Comparison of ENCODE assay signal across 26 mouse cellular contexts in the genomic region with DNA sequence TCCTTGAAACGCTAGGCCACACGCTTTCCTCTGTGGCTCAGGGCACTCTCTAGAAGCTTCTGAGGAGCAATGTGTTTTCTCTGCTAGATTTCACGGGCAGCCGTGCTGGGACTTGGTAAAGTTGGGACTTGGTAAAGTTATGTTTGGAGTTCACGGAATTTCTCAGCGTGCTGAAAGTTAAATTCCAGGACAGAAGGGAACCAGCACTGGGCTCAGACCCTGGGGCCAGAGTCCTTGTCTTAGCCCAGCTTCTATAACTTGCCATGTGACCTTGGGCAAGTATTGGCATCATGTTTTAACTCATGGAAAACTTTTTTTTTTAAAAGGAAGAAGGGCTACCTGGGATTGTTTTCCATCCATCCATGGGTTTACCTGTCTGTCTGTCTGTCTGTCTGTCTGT.
DNase-seq lines count a peak whose midpoint lies in the region; ATAC-seq lines count a peak whose summit lies in the region.
"Had no signal": no experiment of that assay in that cellular context is flagged by ENCODE, and none has a peak within 500 bp of the region (broad histone marks: within the 10 kb centered on the region; RNA-seq: fewer than 3 reads in every experiment).

No protein-coding gene starts in this region.

- 0 out of 2 replicates have a peak, but pooled peaks cover 4% of the 10 kb centered on the region for H3K36me3 ChIP-seq in embryonic facial prominence, embryonic 13.5 days
- peaks cover 8% of the 10 kb centered on the region for H3K36me3 ChIP-seq in embryonic facial prominence, embryonic 10.5 days (replicated peaks)
- H3K36me3 ChIP-seq in kidney, embryonic 15.5 days, result no peaks in the 10 kb centered on the region
- H3K36me3 ChIP-seq: embryonic facial prominence, embryonic 15.5 days; heart, embryonic 10.5 days had no signal

- H3K4me2 ChIP-seq in embryonic facial prominence, embryonic 13.5 days, result no peak overlapping the region
- no peak overlapping the region for H3K4me2 ChIP-seq in kidney, embryonic 15.5 days
- H3K4me2 ChIP-seq: embryonic facial prominence, embryonic 15.5 days; heart, embryonic 13.5 days; hindbrain, embryonic 14.5 days had no signal

- no peaks in the 10 kb centered on the region for H3K27me3 ChIP-seq in embryonic facial prominence, embryonic 13.5 days
- no peaks in the 10 kb centered on the region for H3K27me3 ChIP-seq in embryonic facial prominence, embryonic 10.5 days (replicated peaks; ENCODE audit: low read depth, poor library complexity, severe bottlenecking)
- no peaks in the 10 kb centered on the region for H3K27me3 ChIP-seq in kidney, embryonic 15.5 days
- H3K27me3 ChIP-seq: embryonic facial prominence, embryonic 15.5 days; heart, embryonic 13.5 days had no signal

- 0 out of 2 replicates have a peak overlapping the region, but pooled peaks have one; percentile 4 for H3K27ac ChIP-seq in embryonic facial prominence, embryonic 13.5 days
- no peak overlapping the region; the same call in 1 of the 2 replicates for H3K27ac ChIP-seq in embryonic facial prominence, embryonic 10.5 days (replicated peaks)
- no peak overlapping the region for H3K27ac ChIP-seq in kidney, embryonic 15.5 days
- H3K27ac ChIP-seq: embryonic facial prominence, embryonic 15.5 days; heart, adult 2 months; heart, embryonic 10.5 days; heart, embryonic 13.5 days; hindbrain, embryonic 14.5 days; hindbrain, postnatal 0 days had no signal

- no peak overlapping the region for H3K9ac ChIP-seq in embryonic facial prominence, embryonic 13.5 days
- H3K9ac ChIP-seq in kidney, embryonic 15.5 days, result no peak overlapping the region
- H3K9ac ChIP-seq: embryonic facial prominence, embryonic 15.5 days; forebrain, postnatal 0 days; heart, embryonic 13.5 days; hindbrain, embryonic 14.5 days had no signal

- no peak for ATAC-seq in embryonic facial prominence, embryonic 13.5 days (ENCODE audit: insufficient number of reproducible peaks, insufficient read depth, low FRiP score, low TSS enrichment, low read depth)
- no peak for ATAC-seq in kidney, embryonic 15.5 days (replicated peaks; ENCODE audit: low FRiP score)
- ATAC-seq: forebrain, embryonic 14.5 days; forebrain, postnatal 0 days; hindbrain, postnatal 0 days had no signal

- DNase-seq in embryonic facial prominence, embryonic 10.5 days (ENCODE audit: low spot score), result no peak
- DNase-seq in kidney, adult 18-20 months, result peak; percentile 23
- DNase-seq in kidney, postnatal 10 days, result no peak
- DNase-seq in kidney, adult 9 months, result peak; percentile 60
- DNase-seq in kidney, postnatal 25 days, result peak; percentile 24 to 67
- no peak for DNase-seq in cerebellum, adult 9-11 months
- DNase-seq: adrenal gland, postnatal 10 days; adrenal gland, postnatal 36 days; cerebellum, adult 11 months; cerebellum, adult 2 months; cerebellum, postnatal 10 days; cerebellum, postnatal 36 days; embryo, embryonic 11 days; forebrain, postnatal 0 days; gastrocnemius, postnatal 36 days; heart, adult 2 months; heart, postnatal 14 days; heart, postnatal 4 days had no signal

- no peaks in the 10 kb centered on the region for H3K9me3 ChIP-seq in embryonic facial prominence, embryonic 13.5 days
- no peaks in the 10 kb centered on the region for H3K9me3 ChIP-seq in embryonic facial prominence, embryonic 10.5 days
- no peaks in the 10 kb centered on the region for H3K9me3 ChIP-seq in kidney, embryonic 15.5 days (replicated peaks)
- H3K9me3 ChIP-seq: embryonic facial prominence, embryonic 15.5 days; heart, embryonic 10.5 days; heart, embryonic 13.5 days had no signal

- no peak overlapping the region for H3K4me3 ChIP-seq in embryonic facial prominence, embryonic 13.5 days
- H3K4me3 ChIP-seq in embryonic facial prominence, embryonic 10.5 days, result no peak overlapping the region
- H3K4me3 ChIP-seq in kidney, embryonic 15.5 days (replicated peaks), result no peak overlapping the region
- H3K4me3 ChIP-seq: embryonic facial prominence, embryonic 15.5 days; heart, adult 2 months; heart, embryonic 10.5 days; heart, embryonic 13.5 days had no signal

- H3K4me1 ChIP-seq in embryonic facial prominence, embryonic 13.5 days, result peaks cover 61% of the 10 kb centered on the region
- peaks cover 56% of the 10 kb centered on the region for H3K4me1 ChIP-seq in embryonic facial prominence, embryonic 10.5 days
- peaks cover 20% of the 10 kb centered on the region for H3K4me1 ChIP-seq in kidney, embryonic 15.5 days

- 68% methylated on average over 6 of the region's 6 CpGs for WGBS in embryonic facial prominence, embryonic 13.5 days
- 91% methylated on average over 6 of the region's 6 CpGs for WGBS in embryonic facial prominence, embryonic 10.5 days
- WGBS in kidney, embryonic 15.5 days, result 88% methylated on average over 6 of the region's 6 CpGs

Comparison
In these comparisons a context has a peak if more than half of its experiments do, and no peak if none do; other contexts are left out.
1. DNase-seq: peak in kidney, adult 18-20 months (single experiment), kidney, adult 9 months (single experiment) and kidney, postnatal 25 days (2 of 2); none in embryonic facial prominence, embryonic 10.5 days (single experiment), kidney, postnatal 10 days (single experiment) and cerebellum, adult 9-11 months (single experiment).